Mouse (Mus musculus) T-cell, adult 2 months (primary cell): ENCODE measurements around the gene Chil3.
"Not testable (repeated sequence)": the region's sequence is repeated elsewhere in the genome, so short reads cannot be mapped to it uniquely, and the experiment has no call there.

ENCODE experiments used
- DNase-seq: peaks from one replicate; pipeline ENCODE4 v3.0.0; 2022; ENCODE audit warnings: low spot score

Gene Chil3

DNA sequence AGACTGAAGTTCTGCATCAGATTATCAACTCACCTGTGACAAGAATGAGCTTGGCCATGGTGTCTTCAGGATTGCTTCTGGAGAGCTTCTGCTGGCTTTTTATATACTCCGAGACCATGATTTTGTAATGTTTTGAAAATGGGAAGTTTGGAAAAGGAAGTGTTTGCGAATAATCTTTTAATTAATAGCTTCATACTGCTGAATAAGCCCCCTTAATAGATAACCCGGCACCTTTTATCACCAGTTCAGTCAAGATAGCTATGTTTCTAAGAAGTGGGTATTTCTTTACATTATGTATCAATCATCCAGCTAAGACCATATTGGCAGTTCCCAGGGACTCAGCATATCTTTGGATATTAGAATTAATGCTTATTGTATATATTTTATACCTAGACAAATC is at the start of gene Chil3:
Chil3 (minus strand) TSS at position 101 of the 400 bp plus-strand sequence.
- no peak for DNase-seq

DNA sequence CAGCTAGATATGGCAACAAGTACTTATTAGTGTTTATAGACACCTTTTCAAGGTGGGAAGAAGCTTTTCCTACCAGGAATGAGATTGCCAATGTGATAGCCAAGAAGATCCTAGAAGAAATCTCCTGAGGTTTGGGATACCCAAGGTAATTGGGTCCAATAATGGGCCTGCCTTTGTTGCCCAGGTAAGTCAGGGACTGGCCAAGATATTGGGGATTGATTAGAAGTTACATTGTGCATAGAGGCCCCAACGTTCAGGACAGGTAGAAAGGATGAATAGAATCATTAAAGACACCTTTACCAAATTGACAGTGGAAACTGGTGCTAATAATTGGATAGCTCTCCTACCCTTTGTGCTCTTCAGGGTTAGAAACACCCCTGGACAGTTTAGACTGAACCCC is 30.7 kb upstream of the Chil3 start:
- DNase-seq = not testable (repeated sequence)

DNA sequence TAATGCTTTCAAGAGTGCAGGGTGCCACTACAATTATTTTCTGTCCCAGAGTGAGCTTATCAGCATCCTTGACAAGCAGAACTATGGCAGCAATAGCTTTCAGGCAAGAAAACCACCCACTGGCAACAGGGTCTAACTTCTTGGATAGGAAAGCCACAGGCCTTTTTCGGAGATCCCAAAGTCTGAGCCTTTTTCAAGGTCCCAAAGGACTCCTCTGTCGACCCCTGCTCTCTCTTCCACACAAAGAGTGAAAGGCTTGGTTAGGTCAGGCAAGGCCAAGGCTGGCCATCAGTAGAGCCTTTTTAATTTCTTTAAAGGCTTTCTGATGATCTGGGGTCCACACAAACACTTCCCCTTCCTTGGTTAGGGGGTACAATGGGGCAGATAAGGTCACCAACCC is 29.9 kb upstream of the Chil3 start:
- not testable (repeated sequence) for DNase-seq

DNA sequence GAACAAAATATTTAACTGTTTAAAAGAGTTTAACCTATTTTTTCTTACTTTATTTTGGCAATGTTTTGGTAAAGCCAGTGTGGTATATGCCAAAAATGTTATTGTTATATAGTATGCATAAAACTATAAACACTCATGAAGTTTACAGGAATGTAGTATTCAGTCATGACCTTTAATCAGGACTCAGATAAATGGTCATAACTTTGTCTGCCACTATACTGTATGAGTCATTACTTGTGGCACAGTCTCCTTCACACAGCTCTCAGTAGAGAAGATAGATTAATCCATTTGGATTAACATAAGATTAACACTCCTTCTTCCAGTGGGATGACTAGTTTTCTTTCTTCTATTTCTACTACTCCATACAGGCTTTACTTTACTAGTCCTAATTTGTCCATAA is 28.9 kb upstream of the Chil3 start:
- no peak for DNase-seq

DNA sequence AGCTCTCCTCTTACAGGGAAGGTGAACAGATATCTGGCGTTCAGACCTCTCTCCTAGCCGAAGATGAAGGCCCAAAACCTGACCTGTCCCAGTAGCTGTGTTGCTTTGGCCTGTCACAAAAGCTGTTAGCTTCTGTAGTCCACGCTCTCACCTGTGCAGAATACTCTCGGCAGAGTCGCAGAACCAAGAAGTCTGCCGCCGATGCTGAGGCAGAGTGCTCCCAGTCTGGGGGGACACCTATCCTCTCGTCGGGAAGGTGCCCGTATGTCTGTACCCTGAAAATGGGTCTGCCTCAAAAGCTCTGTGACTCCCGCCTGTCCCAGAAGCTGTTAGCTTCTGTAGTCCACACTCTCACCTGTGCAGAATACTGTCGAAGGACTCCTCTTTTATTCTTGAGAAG is 28.1 kb upstream of the Chil3 start:
- no peak for DNase-seq

DNA sequence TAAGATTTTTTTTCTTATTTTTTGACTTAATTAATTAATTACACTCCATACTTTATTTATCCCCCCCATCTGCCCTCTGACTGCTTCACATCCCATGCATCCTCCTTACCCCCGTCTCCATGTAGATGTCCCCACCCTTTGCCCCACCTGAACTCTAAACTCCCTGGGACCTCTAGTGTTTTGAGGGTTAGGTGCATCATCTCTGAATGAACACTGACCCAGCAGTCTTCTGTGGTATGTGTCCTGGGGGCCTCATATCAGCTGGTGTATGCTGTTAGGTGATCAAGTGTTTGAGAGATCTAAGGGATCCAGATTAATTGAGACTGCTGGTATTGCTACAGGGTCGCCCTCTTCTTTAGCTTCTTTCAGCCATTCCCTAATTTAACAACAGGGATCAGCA is 20.6 kb upstream of the Chil3 start:
- DNase-seq = no peak

DNA sequence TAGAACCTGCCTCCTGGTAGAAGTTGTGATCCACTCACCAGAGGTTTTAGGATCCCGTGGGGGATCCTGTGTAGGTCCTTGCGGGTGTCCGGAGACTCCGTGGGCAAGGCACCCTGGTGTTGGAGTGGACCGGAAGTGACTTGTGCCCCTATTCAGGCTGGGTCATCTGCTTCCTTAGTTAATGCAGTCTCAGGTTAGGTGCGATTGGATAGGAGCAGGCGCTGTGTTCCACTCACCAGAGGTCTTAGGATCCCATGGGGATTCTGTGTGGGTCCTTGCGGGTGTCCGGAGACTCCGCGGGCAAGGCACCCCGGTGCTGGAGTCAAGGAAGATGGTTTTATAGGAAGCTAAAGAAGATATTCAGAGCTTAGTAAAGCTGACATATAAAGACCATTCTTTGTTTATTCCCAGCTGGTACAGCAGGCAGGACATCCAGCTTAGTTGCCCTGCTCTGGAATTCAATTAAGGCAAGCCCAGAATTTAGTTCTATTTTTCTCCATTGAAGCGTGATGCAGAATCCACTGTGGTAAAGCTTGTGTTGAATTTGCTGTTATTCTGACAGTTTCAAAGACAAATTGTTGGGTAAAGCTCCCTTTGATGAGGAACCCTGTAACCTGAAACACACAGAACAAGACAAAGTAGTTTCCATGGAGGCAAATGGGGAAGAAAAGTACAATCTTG is 10.3 kb upstream of the Chil3 start:
- DNase-seq = no peak

DNA sequence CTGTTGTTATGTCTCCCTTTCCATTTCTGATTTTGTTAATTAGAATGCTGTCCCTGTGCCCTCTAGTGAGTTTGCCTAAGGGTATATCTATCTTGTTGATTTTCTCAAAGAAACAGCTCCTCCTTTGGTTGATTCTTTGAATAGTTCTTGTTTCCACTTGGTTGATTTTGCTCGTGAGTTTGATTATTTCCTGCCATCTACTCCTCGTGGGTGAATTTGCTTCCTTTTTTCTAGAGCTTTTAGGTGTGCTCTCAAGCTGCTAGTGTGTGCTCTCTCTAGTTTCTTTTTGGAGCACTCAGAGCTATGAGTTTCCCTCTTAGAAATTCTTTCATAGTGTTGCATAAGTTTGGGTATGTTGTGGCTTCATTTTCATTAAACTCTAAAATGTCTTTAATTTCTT is 7.6 kb upstream of the Chil3 start:
- not testable (repeated sequence) for DNase-seq

DNA sequence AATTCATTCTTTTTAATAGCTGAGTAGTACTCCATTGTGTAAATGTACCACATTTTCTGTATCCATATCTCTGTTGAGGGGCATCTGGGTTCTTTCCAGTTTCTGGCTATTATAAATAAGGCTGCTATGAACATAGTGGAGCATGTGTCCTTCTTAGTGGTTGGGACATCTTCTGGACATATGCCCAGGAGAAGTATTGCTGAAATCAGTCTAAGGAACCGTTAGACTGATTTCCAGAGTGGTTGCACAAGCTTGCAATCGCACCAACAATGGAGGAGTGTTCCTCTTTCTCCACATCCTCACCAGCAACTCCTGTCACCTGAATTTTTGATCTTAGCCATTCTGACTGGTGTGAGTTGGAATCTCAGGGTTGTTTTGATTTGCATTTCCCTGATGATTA is 5.1 kb upstream of the Chil3 start:
- DNase-seq = not testable (repeated sequence)

DNA sequence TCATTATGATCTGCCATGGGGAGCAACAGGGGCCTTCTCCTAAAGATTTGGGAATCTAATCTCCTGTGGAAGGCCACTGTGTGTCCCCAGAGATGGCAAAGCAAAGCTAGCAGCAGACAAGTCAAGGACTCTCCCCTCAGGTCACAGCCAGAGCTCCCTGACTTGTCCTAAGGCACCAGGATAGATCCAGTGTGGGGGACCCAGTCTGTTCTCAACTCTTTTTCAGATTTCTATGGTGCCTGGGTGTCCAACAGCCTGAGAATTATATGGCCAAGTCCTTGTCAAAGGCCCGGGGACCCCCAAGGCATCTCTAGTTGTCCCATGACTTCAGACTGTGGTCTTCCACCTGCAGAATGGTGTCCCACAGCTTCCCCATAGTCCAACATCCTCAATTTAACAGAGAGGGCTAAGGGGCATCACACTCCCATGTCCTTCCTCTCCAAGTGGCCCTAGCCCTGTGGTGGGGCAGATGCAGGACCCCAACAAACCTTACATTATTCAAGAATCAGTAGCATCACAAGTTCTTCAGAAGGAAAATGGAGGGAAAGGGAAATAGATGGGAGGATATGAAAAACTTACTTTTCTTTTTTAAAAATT is 3.9 kb upstream of the Chil3 start:
- DNase-seq = no peak

DNA sequence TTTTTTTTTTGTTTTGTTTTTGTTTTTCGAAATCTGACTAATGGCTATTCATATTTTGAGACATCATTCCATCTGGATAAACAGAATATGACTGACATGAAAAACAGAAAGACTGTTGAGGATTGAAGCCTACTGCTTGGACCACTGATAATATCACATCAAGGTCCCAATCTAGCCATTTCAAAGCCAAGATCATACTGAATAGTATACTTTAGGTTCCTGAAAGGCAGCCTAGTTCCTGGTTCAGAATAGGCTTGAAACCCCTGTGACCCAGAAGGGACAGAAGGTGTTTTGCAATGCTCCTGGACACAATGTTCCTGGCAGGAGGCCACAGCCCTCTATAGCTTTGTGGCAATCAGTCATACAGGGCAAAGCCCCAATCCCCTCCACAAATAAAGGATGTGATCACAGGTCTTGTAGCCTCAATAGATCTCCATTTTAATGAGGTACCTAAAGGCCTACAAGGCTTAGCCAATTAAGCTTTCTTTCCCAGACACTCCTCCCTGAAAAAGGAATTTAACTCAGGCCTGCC is 3.2 kb upstream of the Chil3 start:
- DNase-seq = no peak

DNA sequence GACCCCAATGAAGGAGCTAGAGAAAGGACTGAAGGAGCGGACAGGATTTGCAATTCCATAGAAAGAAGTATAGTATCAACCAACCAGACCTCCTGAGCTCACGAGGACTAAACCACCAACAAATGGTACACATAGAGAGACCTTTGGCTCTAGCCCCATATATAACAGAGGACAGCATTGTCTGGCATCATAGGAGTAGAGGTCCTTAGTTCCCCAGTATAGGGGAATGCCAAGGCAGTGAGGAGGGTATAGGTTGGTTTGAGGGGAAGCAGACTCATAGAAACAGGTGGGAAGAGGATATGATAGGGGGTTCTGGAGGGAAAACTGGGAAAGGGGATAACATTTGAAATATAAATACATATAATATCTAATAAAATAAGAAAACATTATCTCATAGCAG is 13.0 kb downstream of the Chil3 start:
- DNase-seq = no peak

DNA sequence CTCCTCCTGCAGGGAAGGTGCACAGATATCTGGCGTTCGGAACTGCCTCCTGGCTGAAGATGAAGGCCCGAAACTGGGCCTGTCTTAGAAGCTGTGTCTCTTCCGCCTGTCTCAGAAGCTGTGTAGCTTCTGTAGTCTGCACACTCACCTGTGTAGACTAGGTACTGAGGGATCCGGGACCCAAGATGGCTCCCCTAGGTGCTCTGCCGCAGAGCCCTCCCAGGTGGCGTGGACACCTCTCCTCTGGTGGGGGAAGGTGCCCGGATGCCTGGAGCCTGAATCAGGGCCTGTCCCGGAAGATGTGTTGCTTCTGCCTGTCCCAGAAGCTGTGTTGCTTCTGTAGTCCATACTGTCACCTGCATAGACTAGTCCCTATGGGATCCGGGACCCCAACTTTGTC is 23.3 kb downstream of the Chil3 start:
- DNase-seq = no peak

DNA sequence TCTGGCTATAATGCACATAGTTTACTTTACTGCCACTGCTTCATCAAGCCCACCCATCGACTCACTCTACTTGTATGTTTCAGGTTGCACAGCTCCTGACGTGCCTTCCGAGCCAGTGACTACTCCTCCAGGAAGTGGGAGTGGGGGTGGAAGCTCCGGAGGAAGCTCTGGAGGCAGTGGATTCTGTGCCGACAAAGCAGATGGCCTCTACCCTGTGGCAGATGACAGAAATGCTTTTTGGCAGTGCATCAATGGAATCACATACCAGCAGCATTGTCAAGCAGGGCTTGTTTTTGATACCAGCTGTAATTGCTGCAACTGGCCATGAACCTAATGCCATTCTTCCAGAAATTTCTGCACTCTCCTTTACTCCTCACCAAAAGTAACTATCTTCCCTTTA is 35.7 kb downstream of the Chil3 start:
- DNase-seq = no peak

DNA sequence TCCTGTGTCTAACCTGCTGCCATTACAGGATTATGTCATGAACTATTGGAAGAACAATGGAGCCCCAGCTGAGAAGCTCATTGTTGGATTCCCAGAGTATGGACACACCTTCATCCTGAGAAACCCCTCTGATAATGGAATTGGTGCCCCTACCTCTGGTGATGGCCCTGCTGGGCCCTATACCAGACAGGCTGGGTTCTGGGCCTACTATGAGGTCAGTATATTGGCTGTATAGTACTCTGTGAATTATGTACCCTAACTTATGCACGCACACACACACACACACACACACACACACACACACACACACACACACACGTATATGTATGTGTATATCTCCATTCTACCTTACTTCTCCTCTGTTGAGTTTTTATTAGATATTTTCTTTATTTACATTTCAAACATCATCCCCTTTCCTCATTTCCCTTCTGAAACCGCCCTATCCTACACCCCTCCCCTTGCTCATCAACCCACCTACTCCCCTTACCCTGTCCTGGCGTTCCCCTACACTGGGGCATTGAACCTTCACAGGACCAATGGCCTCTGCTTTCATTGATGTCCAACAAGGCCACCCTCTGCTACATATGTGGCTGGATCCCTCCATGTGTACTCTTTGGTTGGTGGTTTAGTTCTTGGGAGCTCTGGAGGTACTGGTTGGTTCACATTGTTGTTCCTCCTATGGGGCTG is 38.4 kb downstream of the Chil3 start:
- DNase-seq = no peak

DNA sequence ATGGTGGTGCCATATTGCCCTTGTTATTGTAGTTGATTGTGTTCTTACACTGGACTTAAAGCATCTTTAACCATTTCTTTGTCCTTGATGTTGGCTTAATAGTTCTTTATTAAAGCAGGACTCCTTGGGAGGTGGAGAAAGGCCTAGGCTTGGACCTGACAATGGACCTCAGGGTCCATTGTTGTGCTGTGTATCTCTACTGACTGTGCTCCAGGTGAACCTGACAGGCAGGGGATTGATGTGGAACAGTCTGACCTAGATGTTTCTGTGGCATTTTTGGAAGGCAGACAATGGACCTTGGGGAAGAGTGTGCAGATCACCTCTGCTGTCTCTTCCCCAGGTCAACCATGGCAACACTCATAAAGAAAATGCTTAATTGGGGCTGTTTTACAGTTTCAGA is 40.4 kb downstream of the Chil3 start:
- no peak for DNase-seq

DNA sequence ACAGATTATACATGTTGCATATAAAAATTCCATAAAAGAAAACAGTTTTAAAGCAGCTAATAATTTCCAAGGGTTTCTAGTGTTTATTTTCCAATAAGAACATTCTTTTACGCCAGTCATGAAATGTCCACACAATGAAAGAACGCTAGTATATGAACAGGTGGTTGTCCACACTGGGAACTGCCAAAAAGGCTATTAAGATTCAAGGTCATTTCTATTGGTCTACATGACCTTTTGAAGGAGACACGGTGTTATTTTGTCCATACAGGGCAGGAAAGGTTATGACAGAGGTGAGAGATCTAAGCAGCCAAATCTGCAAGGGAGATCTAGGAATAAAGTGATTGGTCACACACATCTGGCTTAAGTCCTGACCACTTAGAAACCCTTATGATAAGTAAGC is 54.4 kb downstream of the Chil3 start, which contains the start of gene Chia1:
Chia1 (plus strand) TSS at position 301 of the 400 bp plus-strand sequence.
- no peak for DNase-seq
